Mouse (Mus musculus) limb, embryonic 13.5 days (tissue): ENCODE results near the gene Grin2c. TPM values are rescaled to one million over a fixed set of nuclear protein-coding genes. Genes with fewer than 3 reads are reported as not detected.

Experiments
- ATAC-seq: fragments of 200-750 bp; cut with Nextera tagmentation; 2 replicates; pipeline ENCODE4 v1.8.0; 2017; ENCODE audit warnings: low read depth, moderate number of reproducible peaks, moderate TSS enrichment; ENCODE audit not compliant: low FRiP score
- H3K27ac ChIP-seq: fragments of 300-500 bp; sonication (generic); 2 replicates; pipeline ENCODE4 v1.5.1; 2015; ENCODE audit warnings: inconsistent platforms, mild to moderate bottlenecking, moderate library complexity
- H3K27me3 ChIP-seq: fragments of 300-500 bp; sonication (generic); 2 replicates; pipeline ENCODE4 v1.6.1; 2015; ENCODE audit warnings: mild to moderate bottlenecking, inconsistent platforms
- H3K36me3 ChIP-seq: fragments of 300-500 bp; sonication (generic); 2 replicates; pipeline ENCODE4 v1.6.1; 2015; ENCODE audit warnings: inconsistent platforms, mild to moderate bottlenecking, moderate library complexity
- H3K4me1 ChIP-seq: fragments of 300-500 bp; sonication (generic); 2 replicates; pipeline ENCODE4 v1.6.1; 2015; ENCODE audit warnings: inconsistent platforms
- H3K4me2 ChIP-seq: fragments of 300-500 bp; sonication (generic); replicated peaks from 2 replicates; pipeline ENCODE4 v1.6.1; 2015; ENCODE audit warnings: inconsistent platforms, mild to moderate bottlenecking, moderate library complexity
- H3K4me3 ChIP-seq: fragments of 300-500 bp; sonication (generic); 2 replicates; pipeline ENCODE4 v1.5.1; 2015; ENCODE audit warnings: moderate library complexity, mild to moderate bottlenecking, inconsistent platforms
- H3K9ac ChIP-seq: fragments of 300-500 bp; sonication (generic); 2 replicates; pipeline ENCODE4 v1.6.1; 2015; ENCODE audit warnings: mild to moderate bottlenecking, inconsistent platforms
- H3K9me3 ChIP-seq: fragments of 300-500 bp; sonication (generic); 2 replicates; pipeline ENCODE4 v1.6.1; 2016; ENCODE audit warnings: inconsistent platforms
- WGBS: fragments of 180-500 bp; shearing (Covaris S2); methylation state at CpG from one replicate; pipeline ENCODE4 v1.1.7; 2015; 5-methylcytosine and 5-hydroxymethylcytosine counted together
- polyA plus RNA-seq: library from polyadenylated mRNA; unstranded; fragments of >200 nt; fragmentation: Nextera tagmentation; extraction: Ambion mirVana; gene quantifications from 2 replicates; pipeline ENCODE4 v1.2.1, GENCODE M21; 2015

The Grin2c gene
- polyA plus RNA-seq, 1 experiment from 2014 or later = 0.09 TPM

DNA sequence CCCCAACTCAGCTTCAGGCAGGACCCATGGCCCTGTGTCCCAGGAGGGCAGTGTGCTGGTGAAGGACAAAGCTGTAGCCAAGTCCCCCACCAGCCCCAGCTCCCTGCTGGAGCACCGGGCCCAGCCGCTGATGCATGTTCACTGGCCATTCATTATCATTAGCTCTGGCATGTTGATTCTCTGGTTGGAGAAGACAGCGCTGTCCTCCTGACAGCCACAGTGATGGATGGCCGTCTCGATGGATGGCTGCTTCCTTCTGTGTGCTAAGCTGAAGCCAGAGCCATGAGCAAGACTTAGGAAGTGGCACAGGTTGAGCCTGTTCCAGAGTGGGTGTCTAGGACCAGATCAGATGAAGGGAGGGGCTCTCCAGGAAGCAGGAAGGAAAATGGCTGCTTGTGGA lies 30.5 kb downstream of the Grin2c start:
- ATAC-seq = no peak
- Histone ChIP-seq H3K27me3 (peaks cover 25% of the 10 kb centered on the region; the same call in 1 of the 2 replicates), H3K4me2 (no peak overlapping the region), H3K36me3 (peaks cover 6% of the 10 kb centered on the region; the same call in 1 of the 2 replicates), H3K4me1 (peaks cover 36% of the 10 kb centered on the region), H3K9ac (no peak overlapping the region), H3K9me3 (no peaks in the 10 kb centered on the region), H3K27ac (no peak overlapping the region), H3K4me3 (no peak overlapping the region)
- WGBS = 22% methylated on average over 5 of the region's 5 CpGs

- Histone ChIP-seq H3K36me3 (peaks cover 1% of the 10 kb centered on the region; the same call in 1 of the 2 replicates), H3K4me3 (no peak overlapping the region), H3K27me3 (peaks cover 37% of the 10 kb centered on the region; the same call in 1 of the 2 replicates), H3K9me3 (no peaks in the 10 kb centered on the region), H3K9ac (no peak overlapping the region), H3K4me2 (no peak overlapping the region), H3K27ac (no peak overlapping the region), H3K4me1 (peaks cover 41% of the 10 kb centered on the region)
- 70% methylated on average over 15 of the region's 15 CpGs for WGBS
- ATAC-seq = no peak
These were observed 32.6 kb downstream of the Grin2c start for GRCm38 (mm10) chr11:115234320-115235044.

- Histone ChIP-seq H3K4me1 (peaks cover 41% of the 10 kb centered on the region), H3K27ac (no peak overlapping the region), H3K4me2 (no peak overlapping the region), H3K4me3 (no peak overlapping the region), H3K9me3 (no peaks in the 10 kb centered on the region), H3K27me3 (peaks cover 45% of the 10 kb centered on the region; the same call in 1 of the 2 replicates), H3K9ac (no peak overlapping the region), H3K36me3 (no peaks in the 10 kb centered on the region; the same call in 1 of the 2 replicates)
- 46% methylated on average over 20 of the region's 20 CpGs for WGBS
- ATAC-seq = no peak
These were observed 33.3 kb downstream of the Grin2c start for GRCm38 (mm10) chr11:115233526-115234290.

DNA sequence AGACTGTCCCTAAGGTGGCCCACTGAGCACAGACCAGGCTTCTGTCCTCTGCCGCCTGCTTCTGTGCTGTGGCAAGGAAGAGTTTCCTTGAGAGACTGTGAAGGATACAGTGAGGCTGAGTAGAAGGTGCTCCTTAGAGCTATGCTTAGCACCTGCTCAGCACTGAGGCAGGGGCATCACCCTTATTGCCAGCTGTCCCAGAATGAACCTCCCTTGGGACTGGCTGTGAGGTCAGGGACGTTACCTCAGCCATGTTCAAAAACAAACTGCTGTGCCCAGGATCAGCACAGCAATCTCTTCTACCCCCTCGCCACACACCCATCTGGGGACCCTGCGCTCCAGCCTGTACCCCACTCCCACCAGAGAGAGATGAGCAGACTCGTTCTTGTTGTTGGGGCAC lies 34.2 kb downstream of the Grin2c start:
- peaks cover 53% of the 10 kb centered on the region for H3K27me3 ChIP-seq

GRCm38 (mm10) chr11:115231924-115232323 lies 35.1 kb downstream of the Grin2c start:
- H3K36me3 ChIP-seq = no peaks in the 10 kb centered on the region
- peaks cover 59% of the 10 kb centered on the region for H3K27me3 ChIP-seq
- H3K27ac ChIP-seq = no peak overlapping the region
- no peak overlapping the region for H3K4me3 ChIP-seq
- no peaks in the 10 kb centered on the region for H3K9me3 ChIP-seq
- WGBS = 59% methylated on average over 9 of the region's 9 CpGs
- peaks cover 42% of the 10 kb centered on the region for H3K4me1 ChIP-seq
- H3K9ac ChIP-seq = no peak overlapping the region
- no peak overlapping the region for H3K4me2 ChIP-seq
- no peak for ATAC-seq

More for the DNA sequence above, 34.2 kb downstream of the Grin2c start:
- Histone ChIP-seq H3K36me3 (no peaks in the 10 kb centered on the region; the same call in 1 of the 2 replicates), H3K4me3 (no peak overlapping the region), H3K4me1 (peaks cover 41% of the 10 kb centered on the region), H3K4me2 (no peak overlapping the region), H3K9me3 (no peaks in the 10 kb centered on the region), H3K27ac (no peak overlapping the region), H3K9ac (no peak overlapping the region)
- ATAC-seq = no peak
- WGBS = 77% methylated on average over 5 of the region's 5 CpGs

GRCm38 (mm10) chr11:115231168-115231915 lies 35.7 kb downstream of the Grin2c start:
- Histone ChIP-seq H3K36me3 (no peaks in the 10 kb centered on the region), H3K27ac (no peak overlapping the region), H3K4me3 (no peak overlapping the region), H3K4me1 (peaks cover 43% of the 10 kb centered on the region), H3K4me2 (no peak overlapping the region), H3K9me3 (no peaks in the 10 kb centered on the region), H3K9ac (no peak overlapping the region), H3K27me3 (peaks cover 60% of the 10 kb centered on the region)
- 45% methylated on average over 14 of the region's 14 CpGs for WGBS
- ATAC-seq = no peak

DNA sequence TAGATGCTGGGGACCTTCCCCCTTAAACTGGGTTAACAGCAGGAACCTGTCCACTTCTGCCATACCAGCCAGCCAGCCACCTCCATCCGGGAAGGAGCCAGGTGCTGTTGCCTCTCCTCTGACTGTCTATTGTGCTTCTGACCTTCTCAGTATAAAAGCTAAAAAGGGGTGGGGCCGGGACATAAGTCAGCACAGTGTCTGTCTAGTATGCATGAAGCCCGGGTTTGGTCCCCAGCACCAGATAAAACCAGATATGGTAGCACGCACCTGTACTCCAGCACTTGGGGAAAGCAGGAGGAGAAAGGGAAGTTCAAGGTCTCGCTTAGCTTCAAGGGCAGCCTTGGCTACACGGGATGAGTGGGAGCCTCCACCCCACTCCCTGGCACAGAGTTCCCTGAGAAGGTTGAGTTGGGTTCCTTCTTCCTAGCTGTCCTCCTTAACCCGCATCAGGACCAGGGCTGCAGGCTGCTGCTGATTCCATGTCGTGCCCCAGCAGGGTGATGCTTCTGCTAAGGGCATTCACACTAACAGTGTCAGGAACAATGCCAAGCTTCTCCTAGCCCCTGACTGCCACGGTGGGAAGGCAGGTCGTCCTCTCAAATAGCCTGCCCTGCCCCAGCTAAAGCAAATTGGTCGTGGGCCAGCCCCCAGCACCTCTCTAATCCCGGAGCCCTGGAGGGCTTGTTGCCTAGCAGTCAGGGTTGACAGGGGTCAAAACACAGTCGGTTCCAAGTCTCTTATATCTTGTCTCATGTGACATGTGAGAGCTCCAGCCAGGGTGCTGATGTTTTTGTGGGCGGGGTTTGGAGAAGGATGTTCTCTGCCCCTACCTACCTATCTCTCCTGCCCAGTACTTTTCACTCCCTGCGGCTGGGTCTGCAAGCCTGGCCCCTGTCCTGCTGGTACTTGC lies 37.8 kb downstream of the Grin2c start:
- Histone ChIP-seq H3K36me3 (no peaks in the 10 kb centered on the region), H3K27ac (no peak overlapping the region), H3K4me2 (no peak overlapping the region), H3K4me3 (no peak overlapping the region), H3K4me1 (peaks cover 43% of the 10 kb centered on the region), H3K27me3 (peaks cover 52% of the 10 kb centered on the region), H3K9ac (no peak overlapping the region), H3K9me3 (no peaks in the 10 kb centered on the region)
- 49% methylated on average over 15 of the region's 15 CpGs for WGBS
- no peak for ATAC-seq

DNA sequence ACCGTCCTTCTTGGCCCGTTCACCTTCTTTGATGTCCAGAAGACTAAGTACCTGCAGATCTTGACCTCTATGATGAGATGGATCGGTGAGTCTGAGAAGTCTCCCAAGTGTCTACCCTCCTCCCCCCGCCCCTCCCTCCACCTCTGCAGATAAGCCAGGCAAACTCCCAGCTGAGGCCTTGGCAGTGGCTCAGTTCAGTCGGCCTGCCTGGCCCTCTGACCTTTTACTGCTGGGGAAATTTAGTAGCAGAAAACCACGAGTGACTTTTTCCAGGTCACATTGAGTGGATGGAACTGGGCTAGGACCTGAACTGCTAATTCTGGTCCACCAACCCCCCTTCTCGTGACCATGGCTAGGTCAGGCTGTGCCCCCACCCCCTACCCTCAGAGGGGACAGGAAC lies 38.6 kb downstream of the Grin2c start:
- Histone ChIP-seq H3K27ac (no peak overlapping the region), H3K4me3 (no peak overlapping the region), H3K4me2 (no peak overlapping the region), H3K9ac (no peak overlapping the region), H3K9me3 (no peaks in the 10 kb centered on the region), H3K36me3 (no peaks in the 10 kb centered on the region), H3K27me3 (peaks cover 57% of the 10 kb centered on the region), H3K4me1 (peaks cover 41% of the 10 kb centered on the region)
- 50% methylated on average over 7 of the region's 7 CpGs for WGBS
- no peak for ATAC-seq

DNA sequence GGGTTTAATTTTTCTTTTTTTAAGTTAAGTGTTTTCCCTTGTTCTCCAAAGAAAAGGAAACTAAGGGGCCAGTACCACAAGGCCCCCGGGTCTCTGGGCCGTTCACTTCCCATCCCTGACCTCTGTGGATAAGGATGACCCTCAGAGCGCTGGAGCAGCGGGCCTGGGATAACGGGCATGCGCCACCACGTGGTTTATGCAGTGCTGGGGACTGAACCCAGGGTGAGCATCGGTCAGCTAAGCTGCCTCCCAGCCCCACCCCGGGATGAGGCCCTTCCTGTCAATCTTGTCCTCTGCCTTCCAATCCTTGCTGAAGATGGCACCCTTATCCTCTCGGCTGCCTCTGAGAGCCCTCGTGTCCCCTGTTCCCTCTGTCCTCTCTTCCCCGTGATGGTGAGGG lies 39.4 kb downstream of the Grin2c start:
- H3K36me3 ChIP-seq = no peaks in the 10 kb centered on the region
- H3K27me3 ChIP-seq = peaks cover 61% of the 10 kb centered on the region
- no peak overlapping the region for H3K9ac ChIP-seq
- no peak for ATAC-seq
- H3K4me2 ChIP-seq = no peak overlapping the region
- H3K4me1 ChIP-seq = peaks cover 40% of the 10 kb centered on the region
- 26% methylated on average over 12 of the region's 12 CpGs for WGBS
- no peak overlapping the region for H3K27ac ChIP-seq
- H3K4me3 ChIP-seq = no peak overlapping the region
- H3K9me3 ChIP-seq = no peaks in the 10 kb centered on the region

- no peaks in the 10 kb centered on the region for H3K36me3 ChIP-seq
- 40% methylated on average over 14 of the region's 14 CpGs for WGBS
- no peak for ATAC-seq
- H3K9ac ChIP-seq = no peak overlapping the region
- peaks cover 42% of the 10 kb centered on the region for H3K4me1 ChIP-seq
- no peak overlapping the region for H3K4me2 ChIP-seq
- H3K27ac ChIP-seq = no peak overlapping the region
- H3K9me3 ChIP-seq = no peaks in the 10 kb centered on the region
- H3K4me3 ChIP-seq = no peak overlapping the region
- peaks cover 58% of the 10 kb centered on the region for H3K27me3 ChIP-seq
These were observed 40.1 kb downstream of the Grin2c start for GRCm38 (mm10) chr11:115226811-115227491.

DNA sequence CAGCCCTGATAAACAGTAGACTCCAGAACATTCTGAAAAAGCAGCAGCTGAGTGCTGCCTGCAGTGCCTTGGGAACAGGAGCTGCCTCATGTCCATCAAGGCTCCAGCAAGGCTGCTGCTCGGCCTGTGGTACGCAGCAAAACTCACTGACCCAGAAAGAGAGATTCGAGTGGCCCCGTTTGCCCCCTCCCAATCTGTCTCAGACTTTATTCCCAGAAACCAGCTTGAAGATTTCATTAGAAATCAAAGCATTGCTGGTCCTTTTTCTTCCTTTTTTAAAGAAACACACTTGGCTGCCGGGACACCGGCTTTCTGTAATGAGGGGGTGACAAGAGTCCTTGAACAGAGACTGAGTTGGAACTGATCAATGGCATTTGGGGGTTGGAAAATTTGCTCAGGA lies 41.7 kb downstream of the Grin2c start:
- Histone ChIP-seq H3K27me3 (peaks cover 53% of the 10 kb centered on the region), H3K4me1 (peaks cover 39% of the 10 kb centered on the region), H3K9ac (no peak overlapping the region), H3K4me2 (no peak overlapping the region), H3K27ac (no peak overlapping the region), H3K9me3 (no peaks in the 10 kb centered on the region), H3K4me3 (no peak overlapping the region), H3K36me3 (no peaks in the 10 kb centered on the region)
- no peak for ATAC-seq
- 82% methylated on average over 6 of the region's 6 CpGs for WGBS
